Mouse (Mus musculus) Patski (cell line): ENCODE measurements around the gene Apoa5. TPM values are rescaled to one million over a fixed set of nuclear protein-coding genes. Genes with fewer than 3 reads are reported as not detected.
"Not testable (repeated sequence)": the region's sequence is repeated elsewhere in the genome, so short reads cannot be mapped to it uniquely, and the experiment has no call there.

Experiments
- ATAC-seq: fragments of 100-300 bp; one replicate; pipeline ENCODE4 v1.8.0; 2021
- CTCF ChIA-PET: fragments of 350-600 bp; sonication (Branson Sonifier 250); formaldehyde crosslinking; loops from one replicate; lab custom pipeline; 2022; ENCODE audit warnings: inconsistent platforms; lab: Charles Lee
- POLR2A ChIA-PET: fragments of 350-600 bp; sonication (Branson Sonifier 250); formaldehyde crosslinking; loops from one replicate; lab custom pipeline; 2022; ENCODE audit warnings: antibody characterized with exemption, inconsistent platforms; lab: Charles Lee
- DNase-seq: peaks from one replicate; pipeline ENCODE4 v3.0.0-alpha.2; 2011; ENCODE audit warnings: low read depth, low spot score
- H3K27me3 ChIP-seq: fragments of 371-371 bp; one replicate; pipeline ENCODE4 v1.5.1; 2021
- CTCF ChIP-seq: fragments of 100-300 bp; IDR thresholded peaks from one replicate; pipeline ENCODE4 v1.5.1; 2021
- in situ Hi-C: fragments of 300-500 bp; cut with MboI; formaldehyde crosslinking; loops from 3 replicates; pipeline ENCODE4 v1.11.1; 2018; ENCODE audit warnings: low pct_unique_long_range_greater_than_20kb, mixed read lengths
- polyA plus RNA-seq: library from polyadenylated mRNA; unstranded; gene quantifications from one replicate; pipeline ENCODE4 v1.2.3, GENCODE M21; 2021

Gene Apoa5
- polyA plus RNA-seq, 1 experiment from 2014 or later: not detected

- no peak for DNase-seq
- ATAC-seq: no peak
- in situ Hi-C loops: no loop called here
- TF ChIP-seq CTCF: peak; percentile 65
- peaks cover 9% of the 10 kb centered on the region for H3K27me3 ChIP-seq
- CTCF ChIA-PET: no interaction called here
- POLR2A ChIA-PET: no interaction called here
These were observed 40.7 kb downstream of the Apoa5 start for GRCm38 (mm10) chr9:46309121-46309520.

DNA sequence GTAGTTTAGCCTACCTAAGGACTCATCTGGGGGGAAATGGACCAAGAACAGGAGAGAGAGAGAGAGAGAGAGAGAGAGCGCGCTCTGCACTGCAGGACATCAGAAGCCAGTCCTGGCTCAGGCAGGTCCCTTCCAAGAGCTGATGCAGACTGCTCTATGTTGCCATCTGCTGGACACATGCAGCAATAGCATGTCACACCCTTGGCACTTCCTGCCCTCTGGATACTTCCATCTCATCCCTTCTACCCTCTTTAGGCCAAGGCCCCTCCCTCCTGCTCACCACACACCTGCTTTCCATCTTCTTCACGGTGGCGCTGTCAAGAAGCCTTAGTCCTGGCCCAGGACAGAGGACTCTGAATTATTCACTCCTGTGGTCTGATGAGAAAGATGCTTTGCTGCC, 46.1 kb downstream of the Apoa5 start:
- ChIA-PET CTCF (interaction anchor here (1.1 to 6.4 kb wide), 2 partner anchors 10 to 14 kb away, joined by 3 to 45 read pairs; no protein-coding TSS in a partner anchor), POLR2A (no interaction called here)
- in situ Hi-C loops: no loop called here
- peak; percentile 88 for TF ChIP-seq CTCF
- H3K27me3 ChIP-seq: peaks cover 15% of the 10 kb centered on the region
- ATAC-seq (peak; percentile 78), DNase-seq (no peak)

- ChIA-PET CTCF (interaction anchor here (1.1 to 6.4 kb wide), 2 partner anchors 10 to 15 kb away, joined by 3 to 45 read pairs; no protein-coding TSS in a partner anchor), POLR2A (no interaction called here)
- no peak for TF ChIP-seq CTCF
- DNase-seq (no peak), ATAC-seq (no peak)
- peaks cover 15% of the 10 kb centered on the region for H3K27me3 ChIP-seq
- in situ Hi-C loops: no loop called here
These were observed 46.5 kb downstream of the Apoa5 start for GRCm38 (mm10) chr9:46314921-46315320.

DNA sequence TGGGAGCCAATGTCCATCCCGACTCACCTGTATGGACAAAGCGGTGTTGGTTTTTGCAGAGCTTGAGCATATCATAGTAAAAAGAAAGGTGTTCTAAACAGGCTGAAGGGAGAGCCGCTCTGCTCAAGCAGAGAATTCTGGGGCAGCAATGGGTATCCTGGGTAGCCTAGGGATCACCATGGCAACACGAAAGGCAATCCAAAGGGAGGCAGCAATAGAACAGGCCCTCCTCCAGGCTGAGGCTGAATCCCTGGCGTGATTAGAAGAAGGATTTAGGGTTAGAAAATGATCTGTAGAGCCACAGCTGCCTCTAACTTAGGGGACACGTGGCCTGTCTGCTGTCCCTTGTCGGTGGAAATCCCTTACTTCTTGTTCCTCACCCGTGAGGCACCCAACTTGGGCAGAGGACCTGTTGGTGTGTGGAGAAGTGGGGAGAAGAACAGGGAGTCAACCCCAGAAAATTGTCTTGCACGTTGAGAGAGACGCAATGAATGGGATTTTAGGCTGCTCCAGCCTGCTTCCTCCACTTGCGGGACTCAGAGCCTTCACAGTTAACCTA, 47.5 kb downstream of the Apoa5 start:
- no peak for TF ChIP-seq CTCF
- DNase-seq (no peak), ATAC-seq (no peak)
- in situ Hi-C loops: no loop called here
- ChIA-PET POLR2A (no interaction called here), CTCF (interaction anchor here (6.4 kb wide), 1 partner anchor 16 kb away, joined by 45 read pairs; no protein-coding TSS in a partner anchor)
- peaks cover 15% of the 10 kb centered on the region for H3K27me3 ChIP-seq

DNA sequence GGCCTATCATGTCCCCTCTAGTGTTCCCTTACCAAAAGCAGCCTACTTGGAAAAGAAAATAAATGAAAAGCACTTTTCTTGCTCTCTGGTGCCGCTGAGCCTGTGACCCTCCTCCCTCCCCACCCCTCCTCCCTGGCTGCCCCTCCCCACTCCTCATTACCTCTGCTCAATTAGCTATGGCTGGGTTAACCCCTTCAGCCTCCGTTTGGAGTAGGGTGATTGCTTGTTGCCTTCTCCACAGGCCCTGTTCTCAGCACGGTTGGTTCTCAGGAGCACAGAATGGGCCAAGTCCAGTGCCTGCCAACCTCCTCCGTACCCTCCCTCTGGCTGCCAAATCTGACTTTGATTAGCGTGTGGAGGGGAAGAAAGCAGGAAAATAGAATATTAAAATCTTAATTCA, 48.0 kb downstream of the Apoa5 start:
- POLR2A ChIA-PET: no interaction called here
- CTCF ChIA-PET: no interaction called here
- in situ Hi-C loops: no loop called here
- peaks cover 15% of the 10 kb centered on the region for H3K27me3 ChIP-seq
- DNase-seq (no peak), ATAC-seq (no peak)
- TF ChIP-seq CTCF: no peak

DNA sequence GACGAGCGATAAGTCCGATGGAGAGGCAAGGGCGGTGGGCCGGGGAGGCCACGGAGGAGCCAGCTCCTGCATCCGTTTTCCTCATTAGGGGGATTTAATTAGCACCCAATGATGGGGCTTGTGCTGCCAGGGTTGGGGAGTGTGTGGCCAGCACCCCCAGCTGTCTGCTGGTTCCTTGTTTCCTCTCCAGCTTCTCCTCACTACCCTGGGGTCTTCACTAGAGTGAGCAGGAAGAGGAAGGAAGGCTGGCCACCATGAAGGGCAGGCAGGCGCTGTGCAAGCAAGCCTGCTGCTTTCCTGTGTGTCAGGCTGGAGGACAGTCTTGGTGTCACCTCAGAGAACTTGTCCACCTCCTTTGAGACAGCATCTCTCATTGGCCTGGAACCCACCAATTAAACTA, 48.5 kb downstream of the Apoa5 start:
- POLR2A ChIA-PET: no interaction called here
- CTCF ChIA-PET: no interaction called here

DNA sequence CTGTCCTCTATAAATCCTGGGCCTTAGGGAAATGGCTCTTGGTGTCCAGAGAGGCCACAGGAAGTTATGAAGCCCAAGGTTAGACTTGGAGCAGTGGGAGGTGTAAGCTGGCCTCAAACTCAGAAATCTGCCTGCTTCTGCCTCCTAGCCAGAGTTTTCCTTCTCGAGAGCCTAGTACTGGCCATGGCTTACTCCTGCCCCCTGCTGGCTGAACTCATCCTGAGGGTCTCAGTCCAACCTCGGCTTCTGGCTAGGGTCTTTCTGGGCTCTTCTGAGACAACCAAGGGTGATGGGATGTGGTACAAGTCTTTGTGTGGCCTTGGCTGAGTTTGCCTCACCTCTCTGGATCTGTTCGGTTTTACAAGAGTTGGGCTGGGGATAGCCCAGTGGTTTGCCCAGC, 49.5 kb downstream of the Apoa5 start:
- no peak for TF ChIP-seq CTCF
- CTCF ChIA-PET: no interaction called here
- in situ Hi-C loops: no loop called here
- POLR2A ChIA-PET: no interaction called here
- DNase-seq: no peak
- H3K27me3 ChIP-seq: peaks cover 25% of the 10 kb centered on the region
- ATAC-seq: no peak

More for the DNA sequence above, 48.5 kb downstream of the Apoa5 start:
- no peak for TF ChIP-seq CTCF
- ATAC-seq (no peak), DNase-seq (no peak)
- in situ Hi-C loops: no loop called here
- peaks cover 17% of the 10 kb centered on the region for H3K27me3 ChIP-seq

DNA sequence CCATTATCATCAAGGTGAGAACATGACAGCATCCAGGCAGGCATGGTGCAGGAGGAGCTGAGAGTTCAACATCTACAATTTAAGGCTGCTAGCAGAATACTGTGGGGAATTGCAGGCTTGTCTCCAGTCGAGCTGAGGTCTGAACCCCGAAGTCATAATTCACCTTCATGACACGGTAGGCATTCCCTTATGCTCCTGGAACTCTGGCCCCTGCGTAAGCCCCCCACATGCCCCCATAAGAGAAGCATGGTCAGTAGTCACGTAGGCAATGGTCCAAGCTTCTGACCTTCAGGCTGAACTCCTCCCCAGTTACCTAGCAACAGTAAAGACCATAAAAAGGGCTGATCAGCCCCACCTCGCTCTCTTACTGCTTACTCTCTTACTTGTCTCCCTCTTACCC, 51.5 kb downstream of the Apoa5 start, which contains the start of gene 4931429L15Rik:
4931429L15Rik (minus strand) TSS at position 101 of the 400 bp plus-strand sequence.
- in situ Hi-C loops, DNase-seq, POLR2A ChIA-PET, ATAC-seq: not testable (repeated sequence)
- CTCF ChIA-PET: interaction anchor here (1.6 kb wide), 1 partner anchor 18 kb away, joined by 4 read pairs; no protein-coding TSS in a partner anchor
- peaks cover 26% of the 10 kb centered on the region for H3K27me3 ChIP-seq

- ChIA-PET CTCF (interaction anchor here (1.6 kb wide), 1 partner anchor 18 kb away, joined by 4 read pairs; no protein-coding TSS in a partner anchor), POLR2A (no interaction called here)
- ATAC-seq (no peak), DNase-seq (no peak)
- peaks cover 25% of the 10 kb centered on the region for H3K27me3 ChIP-seq
- no peak for TF ChIP-seq CTCF
- in situ Hi-C loops: no loop called here
These were observed 52.0 kb downstream of the Apoa5 start for GRCm38 (mm10) chr9:46320461-46320860.

Other genes starting within 250 kb of the Apoa5 start
- gene Apoa1, start 40.1 kb upstream of the Apoa5 start, polyA plus RNA-seq: not detected
- not detected for gene Apoc3, start 33.0 kb upstream of the Apoa5 start, polyA plus RNA-seq
- not detected for gene Apoa4, start 27.9 kb upstream of the Apoa5 start, polyA plus RNA-seq
- 55.1 TPM for gene Zpr1, start 4.4 kb downstream of the Apoa5 start, polyA plus RNA-seq
- 17.2 TPM for gene Bud13, start 14.4 kb downstream of the Apoa5 start, polyA plus RNA-seq
- not detected for gene 4931429L15Rik, start 51.4 kb downstream of the Apoa5 start, polyA plus RNA-seq